Mouse (Mus musculus) left cerebral cortex, adult 2 months (tissue): ENCODE data around the gene Amdhd2. TPM values are rescaled to one million over a fixed set of nuclear protein-coding genes. Genes with fewer than 3 reads are reported as not detected.

ENCODE experiments used
- DNase-seq, 2 experiments: peaks; one replicate each; pipeline ENCODE4 v3.0.0; 2021 to 2022; ENCODE audit warnings: low spot score in 2 of 2, mixed read lengths in 1 of 2; ENCODE audit errors: extremely low spot score in 1 of 2
- H3K27ac ChIP-seq: fragments of 200-600 bp; 2 replicates; pipeline ENCODE4 v1.8.1; 2022
- H3K4me3 ChIP-seq: fragments of 200-600 bp; 2 replicates; pipeline ENCODE4 v1.8.1; 2022
- CTCF ChIP-seq: fragments of 200-600 bp; IDR thresholded peaks from 2 replicates; pipeline ENCODE4 v1.8.1; 2022; ENCODE audit warnings: antibody characterized with exemption, mild to moderate bottlenecking, moderate library complexity
- intact Hi-C: fragments of 180-260 bp; cut with DNase I; formaldehyde crosslinking; loops from one replicate; pipeline ENCODE4 v1.15.1; 2025
- total RNA-seq, 2 experiments: library from RNA; stranded (reverse); gene quantifications; 2 replicates each; pipeline ENCODE4 v1.2.3; 2021

The Amdhd2 gene
- total RNA-seq, 2 experiments from 2014 or later: 29.2 to 32.0 TPM

GRCm38 (mm10) chr17:24206451-24207351 is 43.1 kb upstream of the Amdhd2 start:
- Histone ChIP-seq H3K4me3 (peak overlapping the region; percentile 84), H3K27ac (peak overlapping the region; percentile 98)
- peak; percentile 1 for TF ChIP-seq CTCF
- intact Hi-C loops: no loop called here
- peak; percentile 73 to 80 for DNase-seq

GRCm38 (mm10) chr17:24205908-24206361 is 42.4 kb upstream of the Amdhd2 start:
- no peak for TF ChIP-seq CTCF
- intact Hi-C loops: loop anchor here (2.0 kb wide), 1 partner anchor 37 kb away; the partner anchor contains the start of gene Atp6v0c
- peak overlapping the region; percentile 98 for H3K27ac ChIP-seq
- peak in 1 of 2 experiments; percentile 28 for DNase-seq
- H3K4me3 ChIP-seq: peak overlapping the region; percentile 84

GRCm38 (mm10) chr17:24205284-24205888 is 41.8 kb upstream of the Amdhd2 start, which contains the start of gene Tbc1d24:
Gene Tbc1d24 (minus strand): TSS chr17:24205562.
- peak within 1 kb of the TSS; percentile 84 for H3K4me3 ChIP-seq
- TF ChIP-seq CTCF: no peak
- peak within 1 kb of the TSS; percentile 98 for H3K27ac ChIP-seq
- intact Hi-C loops: loop anchor here (2.0 kb wide), 1 partner anchor 37 kb away; the partner anchor contains the start of gene Atp6v0c
- peak; percentile 96 for DNase-seq

DNA sequence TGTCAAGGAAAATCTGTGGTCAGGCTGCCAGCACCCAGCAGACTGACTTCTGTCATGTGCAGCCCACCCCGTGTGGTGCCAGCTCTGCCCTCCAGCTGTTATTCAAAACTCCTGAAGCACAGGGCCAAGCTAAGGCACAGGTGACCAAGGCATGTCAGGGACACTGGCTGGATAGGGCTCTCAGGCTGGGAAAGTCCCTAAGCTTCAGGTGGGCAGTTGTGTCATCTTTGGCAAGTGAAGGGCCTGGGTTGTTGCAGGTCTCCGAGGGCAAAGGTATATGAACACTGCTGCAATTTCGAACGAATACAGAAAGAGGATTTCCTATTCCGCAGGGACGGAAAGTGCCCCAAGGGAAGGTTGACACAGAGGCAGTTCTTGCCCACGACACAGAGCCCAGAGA is 41.3 kb upstream of the Amdhd2 start:
- intact Hi-C loops: loop anchor here (2.0 kb wide), 1 partner anchor 36 kb away; the partner anchor contains the start of gene Atp6v0c

DNA sequence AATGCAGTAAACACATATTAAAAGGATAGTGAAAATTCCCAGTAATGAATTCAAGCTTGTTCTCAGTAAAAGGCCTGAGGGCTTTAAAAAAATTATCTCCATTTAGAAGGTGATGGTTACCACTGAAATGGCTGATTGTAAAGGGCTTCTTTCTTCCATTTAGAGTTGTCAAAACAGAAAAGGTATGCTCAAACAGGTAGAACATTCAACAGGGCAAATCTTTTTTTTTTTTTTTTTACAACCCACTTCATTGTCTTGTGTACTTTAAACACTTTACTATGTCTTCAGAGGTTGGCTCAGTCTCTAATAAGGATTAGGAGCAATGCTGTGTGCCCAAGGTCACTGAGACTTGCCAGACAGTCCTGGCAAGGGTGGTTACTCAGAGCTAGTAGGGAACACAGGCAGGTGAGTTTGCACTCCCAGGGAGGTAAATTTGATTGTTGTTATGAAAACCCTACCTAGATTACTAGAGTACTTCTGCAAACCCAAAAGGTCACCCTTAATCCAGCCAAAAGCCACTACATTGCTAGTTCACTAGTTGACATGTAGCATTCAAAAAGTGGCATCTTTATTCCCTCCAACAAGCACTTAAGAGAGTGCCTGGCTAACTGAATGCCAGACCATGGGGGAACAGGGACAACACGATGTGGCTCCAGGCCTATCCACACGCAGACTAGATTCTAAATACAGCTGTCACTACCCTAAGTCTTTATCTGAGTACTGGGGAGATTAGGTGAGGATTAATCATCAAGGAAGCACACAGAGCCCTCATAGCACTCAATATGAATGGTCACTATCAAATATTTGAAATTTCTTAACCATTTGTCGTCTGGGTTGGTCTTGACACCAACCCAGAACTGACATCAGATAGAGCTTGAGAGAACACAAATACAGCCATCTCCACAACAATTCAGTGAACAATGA is 40.3 kb upstream of the Amdhd2 start:
- Histone ChIP-seq H3K4me3 (peak overlapping the region; percentile 84), H3K27ac (no peak overlapping the region)
- intact Hi-C loops: loop anchor here (2.0 kb wide), 1 partner anchor 35 kb away; the partner anchor contains the start of gene Atp6v0c
- no peak for TF ChIP-seq CTCF
- no peak for DNase-seq

More for the DNA sequence above, 41.3 kb upstream of the Amdhd2 start:
- no peak for TF ChIP-seq CTCF
- DNase-seq: no peak
- Histone ChIP-seq H3K4me3 (peak overlapping the region; percentile 84), H3K27ac (peak overlapping the region; percentile 98)

DNA sequence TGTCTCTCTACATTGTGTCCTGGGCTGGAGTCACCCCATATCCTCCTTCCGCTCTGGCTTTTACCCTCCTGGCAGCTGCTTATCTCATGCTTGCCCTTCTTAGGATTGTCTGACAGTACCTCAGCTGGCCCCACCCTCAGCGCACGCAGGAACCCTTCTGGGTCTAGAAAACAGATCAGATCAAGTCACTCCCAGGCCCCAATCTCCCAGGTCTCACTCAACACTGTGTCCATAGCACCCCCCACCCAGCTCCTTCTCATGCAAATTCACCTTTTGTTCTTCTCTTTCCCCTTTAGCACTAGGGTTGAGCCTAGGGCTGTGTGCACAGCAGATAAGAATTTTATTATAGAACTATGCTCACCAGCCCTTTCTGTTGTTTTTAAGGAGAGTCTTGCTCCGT is 39.5 kb upstream of the Amdhd2 start:
- TF ChIP-seq CTCF: no peak
- Histone ChIP-seq H3K4me3 (no peak overlapping the region; the same call in 1 of the 2 replicates), H3K27ac (no peak overlapping the region)
- no peak for DNase-seq
- intact Hi-C loops: no loop called here

GRCm38 (mm10) chr17:24201092-24201491 is 37.5 kb upstream of the Amdhd2 start:
- TF ChIP-seq CTCF: no peak
- intact Hi-C loops: no loop called here
- Histone ChIP-seq H3K4me3 (no peak overlapping the region), H3K27ac (peak overlapping the region; percentile 84)
- no peak for DNase-seq

- H3K27ac ChIP-seq: peak overlapping the region; percentile 84
- no peak for DNase-seq
- intact Hi-C loops: no loop called here
- no peak overlapping the region for H3K4me3 ChIP-seq
- no peak for TF ChIP-seq CTCF
Observed at GRCm38 (mm10) chr17:24199741-24200140, 36.2 kb upstream of the Amdhd2 start.

DNA sequence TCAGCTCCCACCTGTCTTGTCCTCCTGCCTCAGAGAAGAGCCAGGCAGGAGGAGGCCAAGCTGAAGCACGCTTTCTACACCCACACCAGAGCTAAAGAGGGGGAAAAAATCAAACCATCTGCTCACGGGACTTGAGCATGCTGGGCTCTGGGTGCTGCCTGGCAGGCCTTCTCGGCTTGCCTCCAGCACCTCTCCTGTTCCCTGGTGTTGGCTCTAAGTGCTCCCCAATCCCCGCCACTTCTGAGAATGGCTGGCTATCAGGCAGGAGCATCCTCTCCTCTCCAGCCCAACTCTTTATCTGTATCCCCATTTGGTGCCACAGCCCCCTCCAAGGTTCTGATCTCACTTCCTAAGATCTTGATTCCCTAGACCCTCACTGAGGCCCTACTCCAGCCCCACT is 35.7 kb upstream of the Amdhd2 start:
- Histone ChIP-seq H3K4me3 (no peak overlapping the region), H3K27ac (peak overlapping the region; percentile 84)
- intact Hi-C loops: no loop called here
- no peak for TF ChIP-seq CTCF
- peak; percentile 38 to 67 for DNase-seq

DNA sequence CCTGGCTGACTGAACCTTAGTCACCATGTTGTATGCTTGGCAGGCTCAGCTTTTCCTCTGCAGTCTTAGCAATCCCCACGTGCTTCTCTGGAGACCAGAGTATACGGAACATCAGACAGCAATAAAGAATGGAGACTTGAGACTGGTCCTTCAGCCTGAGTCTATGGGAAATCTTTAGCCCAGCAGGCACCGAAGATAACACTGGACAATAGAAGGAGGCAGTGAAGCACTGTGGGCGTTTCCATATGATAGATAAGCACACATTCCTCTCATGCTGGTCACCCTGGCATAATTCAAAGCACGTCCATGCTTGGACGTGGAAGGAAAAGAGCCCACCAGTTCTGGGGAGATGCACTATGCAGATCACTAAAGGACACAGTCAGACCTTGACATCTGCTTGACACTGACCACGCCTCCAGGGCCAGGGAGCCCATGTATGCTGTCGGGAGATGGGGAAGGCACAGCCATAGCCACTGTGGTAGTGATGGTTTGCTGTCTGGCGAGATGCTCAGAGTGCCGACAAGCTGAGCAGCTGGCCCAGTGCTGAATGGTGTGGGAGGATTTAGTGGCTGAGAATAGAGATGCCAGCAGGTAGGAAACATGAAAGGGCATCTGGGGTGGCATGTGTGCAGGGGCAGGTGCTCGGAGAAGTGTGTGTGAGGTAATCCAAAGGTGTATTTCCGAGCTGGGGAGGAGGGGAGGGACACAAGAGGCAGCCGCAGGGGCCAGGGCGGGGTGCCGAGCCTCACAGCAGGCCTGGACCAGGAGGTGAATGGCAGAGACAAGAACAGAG is 33.7 kb upstream of the Amdhd2 start:
- DNase-seq: peak in 1 of 2 experiments; percentile 39
- Histone ChIP-seq H3K4me3 (no peak overlapping the region), H3K27ac (peak overlapping the region; percentile 84; the same call in 1 of the 2 replicates)
- intact Hi-C loops: no loop called here
- TF ChIP-seq CTCF: no peak
